Mouse (Mus musculus): ENCODE measurements around the gene Rnf169.
A peak's percentile ranks its signal among the peaks of the same experiment; 100 is the strongest.

The Rnf169 gene

DNA sequence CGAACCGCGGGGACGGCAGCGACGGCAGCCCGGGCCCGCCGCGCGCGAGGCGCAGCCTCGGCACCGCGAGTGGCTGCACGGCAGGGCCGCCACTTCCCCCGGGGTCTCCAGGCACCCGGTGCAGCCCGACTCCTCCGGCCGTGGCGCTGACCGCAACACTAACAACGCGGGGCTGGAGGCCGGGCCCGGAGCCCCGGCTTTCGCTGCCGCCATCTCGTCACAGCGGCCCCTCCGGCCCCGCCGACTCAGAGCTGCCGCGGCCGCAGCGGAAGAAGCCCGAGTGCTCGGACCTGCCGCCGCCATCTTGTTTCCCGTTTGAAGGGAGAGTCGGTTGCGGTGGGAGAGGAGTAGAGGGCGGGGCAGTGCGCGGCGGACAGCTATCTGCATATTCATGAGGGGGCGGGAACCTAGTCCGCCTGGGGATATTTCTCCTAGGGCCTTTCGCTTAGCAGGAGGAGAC is at the start of gene Rnf169:
Gene Rnf169, minus strand, starts transcription at position 317 of the 460 bp plus-strand sequence.
- DNase-seq (ENCODE audit: low spot score in 2 of 2), result peak; percentile 96 to 97

- no peak for DNase-seq (ENCODE audit: low spot score in 2 of 2)
These were observed 49.1 kb upstream of the Rnf169 start for GRCm38 (mm10) chr7:100029307-100029706.

GRCm38 (mm10) chr7:100027353-100027752 is 47.1 kb upstream of the Rnf169 start:
- no peak for DNase-seq (ENCODE audit: low spot score in 2 of 2)

GRCm38 (mm10) chr7:100017056-100017455 is 36.8 kb upstream of the Rnf169 start:
- DNase-seq (ENCODE audit: low spot score in 2 of 2), result no peak

DNA sequence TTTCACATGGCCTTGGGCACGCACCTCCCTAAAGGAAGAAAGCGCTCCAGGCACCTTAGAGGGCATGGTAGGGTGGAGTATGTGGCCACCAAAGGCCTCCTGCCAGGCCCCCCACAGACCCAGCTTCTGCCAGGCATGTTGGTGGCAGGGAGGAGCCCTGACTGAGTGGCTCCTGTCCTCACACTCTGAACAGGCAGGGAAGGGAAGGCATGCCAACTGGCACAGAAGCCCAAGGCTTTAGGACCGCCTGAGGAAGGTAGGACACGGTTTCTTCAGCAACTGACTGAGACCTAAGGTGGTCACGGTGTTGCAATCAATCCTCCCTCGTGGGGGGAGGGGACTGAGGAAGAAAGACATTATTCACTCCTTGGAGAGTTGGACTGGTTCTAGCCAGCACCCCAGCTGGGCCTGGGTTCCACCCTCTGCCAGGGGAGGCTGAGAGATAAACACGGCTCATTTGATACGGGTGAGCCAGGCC is 33.9 kb upstream of the Rnf169 start:
- DNase-seq (ENCODE audit: low spot score in 2 of 2), result no peak

- no peak for DNase-seq (ENCODE audit: low spot score in 2 of 2)
These were observed 32.3 kb upstream of the Rnf169 start for GRCm38 (mm10) chr7:100012515-100012914.

DNA sequence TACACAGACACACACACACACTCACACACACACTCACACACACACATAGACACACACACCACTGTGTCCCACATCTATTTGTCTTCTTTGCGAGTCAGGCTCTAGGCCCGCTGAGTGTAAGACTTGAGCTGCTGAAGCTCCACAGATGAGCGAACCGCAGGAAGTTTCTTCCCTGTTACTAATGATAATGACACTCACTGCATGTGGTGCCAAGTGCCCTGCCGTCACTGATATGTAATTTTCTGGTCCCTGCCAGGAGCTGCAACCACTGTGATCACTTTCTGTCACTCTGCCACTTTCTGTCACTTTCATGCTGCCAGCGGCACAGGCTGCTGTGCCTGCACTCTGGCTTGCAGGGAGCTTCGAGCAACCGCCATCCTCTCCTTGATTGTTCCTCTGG is 31.8 kb upstream of the Rnf169 start:
- DNase-seq (ENCODE audit: low spot score in 2 of 2), result no peak

DNA sequence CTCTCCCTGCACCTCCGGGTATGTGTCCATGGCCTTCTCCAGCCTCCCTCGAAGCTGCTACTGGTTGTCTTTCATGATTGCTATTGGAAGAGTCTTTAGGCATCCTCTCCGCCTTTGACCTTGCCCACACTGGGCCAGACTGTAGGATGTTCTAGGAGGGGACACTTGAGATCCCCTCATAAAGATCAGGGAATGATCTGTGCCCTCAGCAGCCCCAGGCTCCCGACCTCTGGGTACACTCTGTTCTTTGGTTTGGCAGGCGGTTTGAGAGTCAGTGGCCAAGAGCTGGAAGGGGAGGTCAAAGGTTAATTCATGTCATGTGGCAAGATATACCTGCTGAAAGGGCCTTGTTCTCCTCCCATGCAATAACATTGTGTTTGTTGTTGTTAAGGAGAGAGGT is 30.5 kb upstream of the Rnf169 start:
- no peak for DNase-seq (ENCODE audit: low spot score in 2 of 2)

DNA sequence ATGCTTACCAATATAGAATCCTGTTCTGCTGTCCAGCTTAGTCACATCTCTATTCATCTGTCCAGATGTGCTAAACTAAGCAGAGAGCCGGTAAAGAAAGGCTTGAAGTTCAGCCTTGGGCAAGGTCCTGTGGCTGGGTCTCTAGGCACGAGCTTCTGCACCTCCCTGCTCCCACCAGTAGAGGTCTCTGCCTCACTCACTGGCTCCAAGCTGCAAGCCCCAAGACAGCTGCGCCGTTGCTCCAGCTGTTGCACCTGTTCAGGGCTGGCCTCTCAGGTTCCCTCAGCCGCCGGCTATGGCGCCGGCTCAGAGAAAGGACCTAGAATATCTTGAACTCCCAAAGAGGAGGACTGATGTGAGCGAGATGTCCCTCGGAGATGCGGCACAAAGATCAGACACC is 29.4 kb upstream of the Rnf169 start:
- peak; percentile 48 to 58 for DNase-seq (ENCODE audit: low spot score in 2 of 2)

GRCm38 (mm10) chr7:100008765-100009164 is 28.5 kb upstream of the Rnf169 start:
- DNase-seq (ENCODE audit: low spot score in 2 of 2), result no peak

GRCm38 (mm10) chr7:100006411-100006810 is 26.2 kb upstream of the Rnf169 start:
- DNase-seq (ENCODE audit: low spot score in 2 of 2), result no peak

- peak; percentile 66 to 68 for DNase-seq (ENCODE audit: low spot score in 2 of 2)
These were observed 25.5 kb upstream of the Rnf169 start, which contains the start of gene Chrdl2 for GRCm38 (mm10) chr7:100005790-100006189. TSS of gene Chrdl2 (plus strand) at chr7:100006172.

GRCm38 (mm10) chr7:100003781-100004180 is 23.5 kb upstream of the Rnf169 start:
- no peak for DNase-seq (ENCODE audit: low spot score in 2 of 2)

GRCm38 (mm10) chr7:99998668-99999067 is 18.4 kb upstream of the Rnf169 start:
- no peak for DNase-seq (ENCODE audit: low spot score in 2 of 2)

DNA sequence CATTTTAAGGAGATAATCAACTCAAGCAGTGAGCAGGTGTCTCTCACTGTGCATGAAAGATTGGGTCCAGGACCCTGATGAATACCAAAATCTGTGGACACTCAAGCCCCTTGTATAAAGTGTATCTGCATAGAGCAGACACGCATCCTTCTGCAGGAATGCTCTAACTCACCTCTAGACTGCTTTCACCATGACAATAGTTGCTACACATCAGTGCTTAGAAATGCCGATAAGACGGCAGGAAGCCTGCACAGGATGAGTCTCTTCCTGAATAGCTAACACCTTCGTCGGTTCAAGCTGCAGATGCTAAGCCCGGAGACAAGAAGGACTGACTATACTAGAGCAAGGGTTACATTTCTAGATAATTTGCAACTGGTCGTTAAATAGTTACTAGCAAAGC is 14.9 kb upstream of the Rnf169 start:
- no peak for DNase-seq (ENCODE audit: low spot score in 2 of 2)

DNA sequence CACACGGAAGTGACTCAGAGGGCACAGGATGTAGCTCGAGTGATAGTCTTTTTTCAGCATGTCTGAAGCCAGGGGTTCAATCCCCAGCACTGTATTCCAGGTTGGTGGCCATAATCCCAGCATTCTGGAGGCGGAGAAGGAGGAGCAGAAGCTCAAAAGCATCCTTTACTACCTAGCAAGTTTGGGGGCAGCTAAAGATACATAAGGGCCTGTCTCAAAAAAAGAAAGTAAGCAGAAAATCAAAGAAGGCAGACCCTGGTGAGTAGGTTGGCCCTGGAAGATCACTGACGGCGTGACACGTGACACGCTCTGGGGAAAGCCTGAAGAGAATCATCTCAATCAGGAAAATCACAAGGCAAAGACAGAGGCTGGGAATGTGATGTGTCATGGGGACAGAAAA is 12.9 kb upstream of the Rnf169 start:
- DNase-seq (ENCODE audit: low spot score in 2 of 2), result no peak

DNA sequence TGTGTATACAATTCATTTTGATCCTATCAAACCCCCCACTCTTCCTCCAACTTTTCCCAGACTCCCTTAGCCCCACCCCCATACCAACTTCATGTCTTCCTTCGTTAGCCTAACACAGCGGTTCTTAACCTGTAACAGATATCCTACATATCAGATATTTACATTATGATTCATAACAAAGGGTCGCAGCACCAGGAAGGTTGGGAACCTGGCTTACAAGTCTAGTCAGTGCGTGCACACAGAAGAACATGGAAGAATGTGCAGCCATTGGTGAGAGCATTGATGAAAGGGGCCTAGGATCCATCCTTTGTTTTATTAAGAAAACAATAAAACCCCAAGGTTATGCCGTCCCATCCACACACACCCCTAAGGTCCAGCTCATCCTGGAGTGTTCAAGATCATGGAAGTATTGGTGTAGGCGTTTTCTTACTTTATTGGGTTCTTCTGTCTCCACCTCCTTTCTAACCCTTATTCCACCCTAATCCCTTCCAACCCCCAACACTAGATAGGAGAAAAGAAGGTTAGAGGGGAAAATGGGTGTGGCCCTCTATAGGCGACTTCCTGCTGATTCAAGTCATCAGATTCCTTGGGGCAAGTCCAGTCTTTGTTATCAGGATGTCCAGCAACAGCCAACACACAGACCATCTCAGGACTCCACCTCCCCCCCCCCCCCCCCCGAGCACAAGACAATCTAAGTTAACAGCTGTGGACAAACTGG is 10.9 kb upstream of the Rnf169 start:
- DNase-seq (ENCODE audit: low spot score in 2 of 2), result no peak

DNA sequence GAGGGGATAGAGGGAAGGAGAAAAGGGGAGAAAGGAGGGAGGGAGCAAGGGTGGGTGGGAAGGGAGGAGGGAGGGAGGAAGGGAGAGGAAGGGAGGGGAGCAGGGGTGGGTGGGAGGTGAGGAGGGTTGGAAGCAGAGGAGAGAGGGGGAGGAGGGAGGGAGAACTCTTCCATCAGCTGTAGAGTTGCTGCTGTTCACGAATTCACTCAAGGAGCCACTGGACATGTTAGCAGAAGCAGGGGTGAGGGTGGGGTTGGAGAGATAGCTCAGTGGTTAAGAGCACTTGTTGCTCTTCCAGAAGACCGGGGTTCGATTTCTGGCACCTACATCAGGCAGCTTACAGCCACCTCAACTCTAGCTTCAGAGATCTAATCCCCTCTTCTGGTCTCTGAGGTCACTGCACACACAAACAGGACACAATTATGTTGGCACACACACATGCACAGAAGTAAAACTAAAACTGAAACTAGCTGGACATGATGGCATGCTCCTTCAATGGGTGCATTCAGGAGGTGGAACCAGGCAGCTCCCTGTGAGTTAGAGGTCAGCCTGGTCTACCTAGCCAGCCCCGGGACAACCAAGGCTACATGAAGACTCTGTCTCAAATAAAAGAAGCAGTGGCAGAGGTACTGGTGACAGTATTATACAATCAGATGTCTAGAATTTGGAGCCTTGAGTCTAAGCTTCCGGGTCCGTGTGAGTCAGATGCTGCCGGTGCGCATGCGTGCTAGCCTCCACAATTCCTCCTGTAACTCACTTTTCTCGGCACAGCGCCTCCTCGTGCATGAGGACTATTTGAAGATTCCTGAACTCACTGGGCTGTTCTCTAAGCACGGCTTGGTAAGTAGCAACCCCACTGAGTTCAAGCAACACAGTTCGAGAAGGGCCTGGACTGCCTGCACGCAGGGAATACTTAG is 9.9 kb upstream of the Rnf169 start:
- DNase-seq (ENCODE audit: low spot score in 2 of 2), result no peak

DNA sequence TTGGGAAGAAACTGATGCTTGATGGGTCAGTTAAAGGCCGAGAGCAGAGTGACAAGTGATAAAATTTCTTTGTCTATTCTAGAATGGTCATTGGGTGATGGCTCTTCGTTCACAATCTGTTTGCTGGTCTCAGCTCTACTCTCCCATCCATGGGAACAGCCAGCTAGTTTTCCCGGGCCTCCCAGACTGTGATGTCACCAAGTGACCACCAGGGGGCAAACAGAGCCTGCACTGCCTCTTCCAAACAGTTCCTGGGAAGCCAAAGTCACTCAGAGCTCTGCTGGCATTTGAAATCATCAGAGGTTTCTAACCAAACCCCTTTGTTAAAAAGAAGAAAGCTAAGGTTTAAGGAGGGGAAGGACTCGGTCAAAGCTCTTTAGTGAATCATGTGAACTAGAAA is 8.5 kb upstream of the Rnf169 start:
- peak; percentile 80 to 89 for DNase-seq (ENCODE audit: low spot score in 2 of 2)

DNA sequence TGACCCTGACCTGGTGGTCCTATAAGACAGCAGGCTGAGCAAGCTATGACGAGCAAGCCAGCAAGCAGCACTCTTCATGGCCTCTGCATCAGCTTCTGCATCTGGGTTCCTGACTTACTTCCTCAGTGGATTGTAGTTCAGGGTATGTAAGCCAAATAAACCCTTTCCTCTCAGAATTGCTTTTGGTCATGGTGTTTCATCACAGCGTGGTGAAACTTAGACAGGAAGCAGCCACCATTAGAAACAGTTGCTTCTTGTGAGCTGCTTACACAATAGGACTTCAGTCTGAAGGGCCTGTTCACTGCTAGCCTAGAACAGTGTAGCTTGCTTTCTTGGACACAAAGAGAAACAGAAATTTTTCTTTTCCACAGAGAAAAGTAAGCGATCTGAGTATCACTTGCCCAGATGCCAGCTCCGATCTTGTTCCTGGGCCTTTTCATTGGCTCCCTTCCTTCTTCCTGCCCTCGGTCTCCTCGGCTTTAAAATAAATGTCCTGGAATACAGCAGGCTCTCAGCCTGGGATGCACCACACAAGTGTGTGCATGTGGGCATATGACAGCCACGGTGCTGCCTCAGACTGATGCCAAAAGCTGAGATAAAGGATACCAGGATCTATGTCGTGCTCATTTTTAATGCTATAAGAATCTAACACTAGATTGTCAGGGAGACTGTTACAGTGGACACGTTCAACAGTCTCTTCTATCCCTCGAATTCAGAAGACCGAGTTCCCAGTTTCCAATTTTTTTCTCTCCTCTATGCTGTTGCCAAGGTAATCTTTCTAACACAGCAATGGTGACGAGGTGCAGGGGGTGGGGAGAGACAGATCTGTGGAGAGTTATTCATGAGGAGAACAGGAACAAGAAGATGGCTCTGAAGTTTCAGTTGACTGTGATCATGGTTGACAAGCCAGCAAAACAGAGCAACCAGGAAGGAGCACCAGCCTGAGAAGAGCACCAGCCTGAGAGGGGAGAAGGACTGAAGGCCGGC is 2.3 kb upstream of the Rnf169 start:
- peak; percentile 75 to 84 for DNase-seq (ENCODE audit: low spot score in 2 of 2)

DNA sequence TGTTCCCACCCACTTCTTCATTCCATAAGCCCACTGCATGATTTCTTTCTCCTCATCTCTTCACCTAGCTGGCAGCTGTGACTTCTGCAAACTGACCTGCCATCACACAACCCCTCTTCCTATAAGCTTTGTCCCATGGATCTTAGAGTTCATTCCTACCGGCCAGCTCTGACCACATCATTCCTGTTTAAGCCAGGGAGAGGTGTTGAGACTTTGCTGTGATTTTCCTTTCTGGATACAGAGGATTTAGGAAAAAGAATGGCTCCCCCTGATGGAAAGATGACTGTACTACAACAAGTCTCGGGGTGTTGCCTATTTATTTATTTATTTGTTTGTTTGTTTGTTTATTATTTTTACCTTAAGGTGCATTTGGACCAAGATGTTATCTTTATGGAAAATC is 1.1 kb upstream of the Rnf169 start:
- DNase-seq (ENCODE audit: low spot score in 2 of 2), result no peak
